Mouse (Mus musculus): ENCODE data around the gene Lingo3. TPM values are rescaled to one million over a fixed set of nuclear protein-coding genes. Genes with fewer than 3 reads are reported as not detected.

Lingo3 gene
- polyA plus RNA-seq, 1 experiment from 2014 or later, result not detected

DNA sequence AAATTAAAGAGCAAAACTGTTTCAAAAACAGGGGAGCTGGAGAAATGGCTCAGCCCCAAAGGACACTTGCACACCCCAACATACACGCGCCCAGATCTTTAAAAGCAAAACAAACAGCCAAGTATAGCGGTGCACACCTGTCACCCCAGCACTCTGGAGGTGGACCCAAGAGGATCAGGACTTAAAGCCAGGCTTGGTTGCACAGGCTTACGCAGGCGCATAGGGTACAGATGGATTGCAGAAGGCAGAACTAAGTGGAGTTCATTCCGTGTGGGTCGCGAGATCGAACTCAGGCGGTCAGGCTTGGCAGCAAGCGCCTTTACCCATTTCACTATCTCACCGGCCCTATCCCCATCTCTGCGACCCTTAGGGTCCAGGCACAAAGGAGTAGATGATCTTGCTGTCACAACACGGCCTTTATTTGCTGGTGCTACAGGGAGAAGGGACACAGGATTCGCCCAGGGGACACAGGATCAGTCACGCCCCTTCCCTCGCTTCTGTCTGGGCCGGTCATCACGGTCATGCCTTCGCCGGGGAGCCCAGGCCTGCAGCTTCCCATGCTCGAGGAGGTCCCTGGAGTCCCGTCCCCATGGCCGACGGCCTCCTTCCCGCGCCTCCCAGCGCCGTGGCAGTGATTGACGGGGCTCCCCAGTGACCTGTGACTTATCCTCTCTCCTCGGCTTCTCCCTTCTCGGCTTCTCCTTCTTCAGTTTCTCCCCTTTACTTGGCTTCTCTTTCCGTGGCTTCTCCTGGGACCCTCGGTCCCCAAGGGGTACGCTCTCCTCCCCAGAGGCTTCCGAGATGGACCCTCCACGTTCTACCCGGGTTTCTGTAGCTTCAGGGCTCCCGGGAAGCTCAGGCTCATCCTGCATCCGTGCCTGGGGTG lies 35.5 kb downstream of the Lingo3 start:
- Histone ChIP-seq H3K27ac (replicated peaks) (no peak overlapping the region), H3K4me2 (peak overlapping the region; percentile 39), H3K4me1 (replicated peaks) (peaks cover 51% of the 10 kb centered on the region), H3K36me3 (replicated peaks) (peaks cover 21% of the 10 kb centered on the region), H3K4me3 (replicated peaks) (0 out of 2 replicates have a peak overlapping the region, but pooled peaks have one; percentile 1), H3K27me3 (peaks cover 74% of the 10 kb centered on the region), H3K9me3 (replicated peaks) (no peaks in the 10 kb centered on the region), H3K9ac (no peak overlapping the region)
- ATAC-seq (ENCODE audit: insufficient read depth), result no peak
- 18% methylated on average over 40 of the region's 40 CpGs for WGBS (ENCODE audit: insufficient replicate concordance)

DNA sequence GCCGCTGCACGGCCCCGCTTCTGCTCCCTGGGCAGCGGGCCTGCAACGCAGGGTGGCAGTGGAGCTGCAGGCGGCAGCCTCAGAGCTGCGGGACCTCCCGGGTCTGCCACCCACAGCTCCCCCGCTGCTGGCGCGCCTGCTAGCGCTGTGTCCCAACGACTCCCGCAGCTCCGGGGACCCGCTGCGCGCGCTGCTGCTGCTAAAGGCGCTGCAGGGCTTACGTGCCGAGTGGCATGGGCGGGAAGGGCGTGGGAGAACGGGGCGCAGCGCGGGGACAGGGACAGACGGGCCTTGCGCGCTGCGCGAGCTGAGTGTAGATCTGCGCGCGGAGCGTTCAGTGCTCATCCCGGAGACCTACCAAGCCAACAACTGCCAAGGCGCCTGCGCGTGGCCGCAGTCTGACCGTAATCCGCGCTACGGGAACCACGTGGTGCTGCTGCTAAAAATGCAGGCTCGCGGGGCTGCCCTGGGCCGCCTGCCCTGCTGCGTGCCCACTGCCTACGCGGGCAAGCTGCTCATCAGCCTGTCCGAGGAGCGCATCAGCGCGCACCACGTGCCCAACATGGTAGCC lies 36.7 kb downstream of the Lingo3 start:
- no peaks in the 10 kb centered on the region for H3K9me3 ChIP-seq (replicated peaks)
- ATAC-seq (ENCODE audit: insufficient read depth), result peak; percentile 40
- peak overlapping the region; percentile 53 for H3K4me3 ChIP-seq (replicated peaks)
- peak overlapping the region; percentile 82 for H3K4me2 ChIP-seq
- peaks cover 51% of the 10 kb centered on the region for H3K4me1 ChIP-seq (replicated peaks)
- peak overlapping the region; percentile 47 for H3K9ac ChIP-seq
- H3K36me3 ChIP-seq (replicated peaks), result peaks cover 33% of the 10 kb centered on the region
- H3K27me3 ChIP-seq, result peaks cover 62% of the 10 kb centered on the region
- WGBS (ENCODE audit: insufficient replicate concordance), result under 1% methylated on average over 58 of the region's 58 CpGs
- peak overlapping the region; percentile 29 for H3K27ac ChIP-seq (replicated peaks)

DNA sequence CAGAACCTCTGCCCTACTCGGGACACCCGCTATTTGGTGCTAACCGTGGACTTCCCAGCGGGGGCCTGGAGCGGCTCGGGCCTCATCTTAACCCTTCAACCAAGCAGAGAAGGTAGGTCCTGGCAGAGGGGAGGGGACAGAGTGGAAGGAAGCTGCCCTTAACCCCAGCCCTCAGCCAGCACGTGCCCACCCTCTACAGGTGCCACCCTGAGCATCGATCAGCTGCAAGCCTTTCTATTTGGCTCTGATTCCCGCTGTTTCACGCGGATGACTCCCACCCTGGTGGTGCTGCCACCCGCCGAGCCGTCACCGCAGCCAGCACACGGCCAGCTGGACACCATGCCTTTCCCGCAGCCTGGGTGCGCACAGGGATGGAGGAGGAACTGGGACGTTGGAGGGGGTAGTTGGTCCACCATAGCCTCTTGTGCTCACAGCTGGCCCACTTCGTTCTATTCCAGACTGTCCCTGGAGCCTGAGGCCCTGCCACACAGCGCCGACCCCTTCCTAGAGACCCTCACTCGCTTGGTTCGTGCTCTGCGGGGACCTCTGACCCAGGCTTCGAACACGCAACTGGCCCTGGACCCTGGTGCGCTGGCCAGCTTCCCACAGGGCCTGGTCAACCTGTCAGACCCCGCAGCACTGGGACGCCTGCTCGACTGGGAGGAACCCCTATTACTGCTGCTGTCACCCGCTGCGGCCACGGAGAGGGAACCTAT lies 37.3 kb downstream of the Lingo3 start:
- Histone ChIP-seq H3K4me3 (replicated peaks) (peak overlapping the region; percentile 53), H3K36me3 (replicated peaks) (peaks cover 39% of the 10 kb centered on the region), H3K4me2 (peak overlapping the region; percentile 82), H3K27ac (replicated peaks) (peak overlapping the region; percentile 29; the same call in 1 of the 2 replicates), H3K9ac (peak overlapping the region; percentile 47; the same call in 1 of the 2 replicates), H3K27me3 (peaks cover 56% of the 10 kb centered on the region), H3K9me3 (replicated peaks) (no peaks in the 10 kb centered on the region), H3K4me1 (replicated peaks) (peaks cover 51% of the 10 kb centered on the region)
- WGBS (ENCODE audit: insufficient replicate concordance), result 51% methylated on average over 34 of the region's 34 CpGs
- peak; percentile 3; the same call in 1 of the 2 replicates for ATAC-seq (ENCODE audit: insufficient read depth)

DNA sequence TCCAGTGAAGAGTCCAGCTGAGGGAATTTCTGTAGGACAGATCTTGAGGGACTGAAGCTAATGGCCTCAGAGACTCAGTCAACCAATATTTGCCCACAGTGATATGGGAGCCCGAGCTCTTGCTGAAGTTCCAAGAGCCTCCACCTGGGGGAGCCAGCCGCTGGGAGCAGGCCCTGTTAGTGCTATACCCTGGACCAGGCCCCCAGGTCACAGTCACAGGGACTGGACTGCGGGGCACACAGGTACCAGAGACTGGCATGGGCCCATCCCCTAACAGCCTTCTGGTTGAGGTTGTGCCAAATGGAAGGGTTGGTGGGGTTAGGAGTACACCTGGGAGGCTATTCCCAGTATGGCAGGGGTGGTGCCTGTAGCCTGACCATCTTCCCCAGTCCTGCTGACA lies 37.9 kb downstream of the Lingo3 start:
- ATAC-seq (ENCODE audit: insufficient read depth), result peak; percentile 59
- no peak overlapping the region for H3K4me3 ChIP-seq (replicated peaks)
- peaks cover 50% of the 10 kb centered on the region for H3K27me3 ChIP-seq
- H3K4me1 ChIP-seq (replicated peaks), result peaks cover 51% of the 10 kb centered on the region
- no peak overlapping the region for H3K9ac ChIP-seq
- H3K27ac ChIP-seq (replicated peaks), result no peak overlapping the region
- no peaks in the 10 kb centered on the region for H3K9me3 ChIP-seq (replicated peaks)
- H3K4me2 ChIP-seq, result 0 out of 2 replicates have a peak overlapping the region, but pooled peaks have one; percentile 82
- 12% methylated on average over 3 of the region's 3 CpGs for WGBS (ENCODE audit: insufficient replicate concordance)
- peaks cover 45% of the 10 kb centered on the region for H3K36me3 ChIP-seq (replicated peaks)

DNA sequence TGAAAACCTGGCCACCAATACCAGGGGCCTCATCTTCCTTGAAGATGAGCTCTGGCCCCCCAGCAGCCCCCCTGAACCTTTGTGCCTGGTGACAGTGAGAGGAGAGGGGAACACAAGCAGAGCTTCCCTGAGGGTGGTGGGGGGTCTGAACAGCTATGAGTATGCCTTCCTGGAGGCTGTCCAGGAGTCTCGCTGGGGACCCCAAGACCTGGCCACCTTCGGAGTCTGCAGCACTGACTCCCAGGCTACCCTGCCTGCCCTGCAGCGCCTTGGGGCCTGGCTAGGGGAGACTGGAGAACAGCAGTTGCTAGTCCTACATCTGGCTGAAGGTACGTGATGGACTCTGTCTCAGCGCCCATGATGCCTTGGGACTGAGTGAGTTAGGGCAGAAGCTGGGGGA lies 38.5 kb downstream of the Lingo3 start:
- H3K4me1 ChIP-seq (replicated peaks), result peaks cover 54% of the 10 kb centered on the region
- H3K9me3 ChIP-seq (replicated peaks), result no peaks in the 10 kb centered on the region
- H3K36me3 ChIP-seq (replicated peaks), result peaks cover 48% of the 10 kb centered on the region
- peaks cover 44% of the 10 kb centered on the region for H3K27me3 ChIP-seq
- H3K27ac ChIP-seq (replicated peaks), result no peak overlapping the region; the same call in 1 of the 2 replicates
- no peak overlapping the region for H3K4me2 ChIP-seq
- no peak overlapping the region for H3K9ac ChIP-seq
- 77% methylated on average over 5 of the region's 5 CpGs for WGBS (ENCODE audit: insufficient replicate concordance)
- H3K4me3 ChIP-seq (replicated peaks), result no peak overlapping the region
- ATAC-seq (ENCODE audit: insufficient read depth), result no peak

DNA sequence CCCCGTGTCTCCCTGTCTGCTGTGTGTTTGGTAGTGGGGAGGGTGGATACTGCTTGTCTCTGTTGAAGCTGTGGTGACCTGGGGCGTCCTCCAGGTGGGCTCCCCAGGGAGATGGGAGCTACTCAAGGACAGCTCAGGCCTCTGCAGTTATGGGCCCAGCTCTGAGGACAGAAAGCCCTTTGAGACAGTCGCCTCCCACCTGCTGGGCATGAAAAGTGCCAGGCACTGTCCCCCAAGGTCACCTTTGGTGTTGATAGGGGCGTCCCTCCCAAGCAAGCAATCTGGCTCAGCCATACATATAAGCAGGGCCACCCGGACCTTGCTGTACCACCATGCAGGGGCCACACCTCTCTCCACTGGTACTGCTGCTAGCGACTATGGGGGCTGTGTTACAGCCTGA lies 38.9 kb downstream of the Lingo3 start, which contains the start of gene Amh:
TSS of gene Amh (plus strand) at position 328 of the 400 bp plus-strand sequence.
- no peaks in the 10 kb centered on the region for H3K9me3 ChIP-seq (replicated peaks)
- 60% methylated on average over 6 of the region's 6 CpGs for WGBS (ENCODE audit: insufficient replicate concordance)
- peaks cover 52% of the 10 kb centered on the region for H3K36me3 ChIP-seq (replicated peaks)
- no peak within 1 kb of the TSS for H3K4me3 ChIP-seq (replicated peaks)
- no peak within 1 kb of the TSS; the same call in 1 of the 2 replicates for H3K27ac ChIP-seq (replicated peaks)
- H3K27me3 ChIP-seq, result peaks cover 40% of the 10 kb centered on the region
- ATAC-seq (ENCODE audit: insufficient read depth), result no peak
- no peak within 1 kb of the TSS for H3K9ac ChIP-seq
- peaks cover 54% of the 10 kb centered on the region for H3K4me1 ChIP-seq (replicated peaks)
- 0 out of 2 replicates have a peak within 1 kb of the TSS, but pooled peaks have one; percentile 82 for H3K4me2 ChIP-seq

DNA sequence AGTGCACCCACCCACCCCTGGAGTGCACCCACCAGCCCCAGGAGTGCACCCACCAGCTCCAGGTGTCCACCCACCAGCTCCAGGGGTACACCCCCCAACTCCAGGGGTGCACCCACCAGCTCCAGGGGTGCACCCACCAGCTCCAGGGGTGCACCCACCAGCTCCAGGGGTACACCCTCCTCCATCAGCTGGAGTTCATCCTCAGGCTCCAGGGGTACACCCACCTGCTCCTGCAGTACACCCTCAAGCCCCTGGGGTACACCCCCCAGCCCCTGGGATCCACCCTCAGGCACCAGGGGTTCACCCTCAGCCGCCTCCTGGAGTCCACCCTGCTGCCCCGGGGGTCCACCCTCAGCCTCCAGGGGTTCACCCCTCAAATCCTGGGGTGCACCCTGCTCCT lies 39.5 kb downstream of the Lingo3 start:
- H3K36me3 ChIP-seq (replicated peaks), result peaks cover 53% of the 10 kb centered on the region
- no peak overlapping the region for H3K9ac ChIP-seq
- H3K27me3 ChIP-seq, result peaks cover 34% of the 10 kb centered on the region
- 97% methylated on average over 2 of the region's 2 CpGs for WGBS (ENCODE audit: insufficient replicate concordance)
- H3K4me1 ChIP-seq (replicated peaks), result peaks cover 59% of the 10 kb centered on the region
- no peak overlapping the region for H3K4me3 ChIP-seq (replicated peaks)
- H3K27ac ChIP-seq (replicated peaks), result no peak overlapping the region
- ATAC-seq (ENCODE audit: insufficient read depth), result no peak
- no peak overlapping the region for H3K4me2 ChIP-seq
- H3K9me3 ChIP-seq (replicated peaks), result no peaks in the 10 kb centered on the region

DNA sequence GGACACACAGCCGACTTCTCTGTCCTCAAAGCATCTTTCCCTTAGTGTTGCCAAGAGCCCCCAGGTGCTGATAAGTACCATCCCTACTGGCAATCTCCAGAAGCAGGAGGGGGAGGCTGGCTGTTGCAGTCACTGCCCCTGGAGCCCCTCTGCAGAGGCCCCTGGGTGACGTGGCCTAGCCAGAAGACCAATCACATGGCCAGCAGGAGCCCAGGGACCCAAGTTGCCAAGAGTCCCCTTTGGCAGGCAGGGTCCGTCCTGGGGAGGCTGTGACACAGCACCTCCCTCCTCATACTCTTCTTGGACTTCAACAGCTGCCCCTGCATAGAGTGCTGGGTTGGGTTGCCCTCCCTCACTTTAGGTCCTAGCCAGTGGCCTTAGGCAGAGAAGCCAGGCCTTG lies 40.8 kb downstream of the Lingo3 start:
- Histone ChIP-seq H3K27ac (replicated peaks) (no peak overlapping the region), H3K4me2 (no peak overlapping the region), H3K9me3 (replicated peaks) (no peaks in the 10 kb centered on the region), H3K36me3 (replicated peaks) (peaks cover 53% of the 10 kb centered on the region), H3K4me1 (replicated peaks) (peaks cover 50% of the 10 kb centered on the region), H3K4me3 (replicated peaks) (no peak overlapping the region), H3K27me3 (peaks cover 21% of the 10 kb centered on the region), H3K9ac (no peak overlapping the region)
- no peak for ATAC-seq (ENCODE audit: insufficient read depth)
- WGBS (ENCODE audit: insufficient replicate concordance), result 72% methylated on average over 3 of the region's 3 CpGs

DNA sequence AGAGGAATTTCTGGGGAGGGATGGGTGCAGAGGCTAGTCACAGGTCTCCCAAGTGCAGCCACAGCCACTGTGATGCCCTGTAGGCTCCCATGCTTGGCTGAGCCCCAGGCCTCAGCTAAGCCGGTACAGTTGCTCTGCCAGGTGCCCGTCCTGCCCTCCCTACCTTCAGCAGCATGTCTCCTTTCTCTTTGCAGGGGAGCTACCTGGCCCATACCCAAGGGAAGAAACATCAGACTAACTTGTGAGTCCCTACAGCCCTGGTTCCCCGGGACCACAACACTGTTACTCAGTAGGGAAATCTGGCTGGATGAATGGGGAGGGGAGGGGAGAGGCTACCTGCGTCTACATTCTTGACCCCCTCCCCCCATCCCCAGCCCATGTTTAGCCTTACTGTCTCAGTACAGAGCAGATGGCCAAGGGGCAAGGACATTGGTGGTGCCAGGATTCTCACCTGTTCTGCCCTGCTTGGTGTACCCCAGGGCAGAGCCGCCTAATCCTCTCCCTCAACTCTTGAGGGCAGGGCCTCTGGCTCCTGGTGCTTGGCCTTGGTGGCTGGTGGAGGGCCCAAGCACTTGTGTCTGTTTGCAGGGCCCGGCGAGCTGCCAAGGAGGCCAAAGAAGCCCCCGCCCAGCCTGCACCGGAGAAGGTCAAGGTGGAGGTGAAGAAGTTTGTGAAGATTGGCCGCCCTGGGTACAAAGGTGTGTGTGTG lies 41.5 kb downstream of the Lingo3 start:
- H3K9ac ChIP-seq, result no peak overlapping the region
- H3K36me3 ChIP-seq (replicated peaks), result peaks cover 53% of the 10 kb centered on the region
- peaks cover 45% of the 10 kb centered on the region for H3K4me1 ChIP-seq (replicated peaks)
- no peak overlapping the region for H3K4me2 ChIP-seq
- no peak overlapping the region for H3K27ac ChIP-seq (replicated peaks)
- no peak overlapping the region for H3K4me3 ChIP-seq (replicated peaks)
- H3K9me3 ChIP-seq (replicated peaks), result no peaks in the 10 kb centered on the region
- WGBS (ENCODE audit: insufficient replicate concordance), result 81% methylated on average over 10 of the region's 10 CpGs
- peaks cover 15% of the 10 kb centered on the region for H3K27me3 ChIP-seq
- no peak for ATAC-seq (ENCODE audit: insufficient read depth)

DNA sequence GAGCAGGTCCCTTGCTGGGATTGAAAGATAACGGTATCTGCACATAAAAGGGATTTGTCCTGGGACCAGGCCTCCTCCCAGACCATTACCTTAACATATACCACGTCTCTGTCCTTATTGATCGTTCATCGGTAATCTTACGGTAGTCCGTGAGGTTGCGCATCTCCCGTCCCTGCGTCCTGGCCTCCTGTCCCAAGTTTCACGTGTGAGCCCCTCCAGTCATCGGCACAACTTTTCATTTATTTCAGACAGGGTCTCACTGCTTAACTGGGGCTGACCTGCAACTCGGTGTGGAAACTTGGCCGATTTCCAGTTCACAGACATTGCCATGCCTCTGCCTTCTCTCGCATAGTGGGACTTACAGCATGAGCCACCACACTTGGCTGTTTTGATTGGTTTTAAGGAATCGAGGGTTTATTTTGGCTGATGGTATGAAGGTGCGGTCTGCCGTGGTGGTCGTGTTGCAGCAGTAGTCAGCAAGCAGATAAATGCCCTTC lies 44.7 kb downstream of the Lingo3 start:
- Histone ChIP-seq H3K4me1 (replicated peaks) (peaks cover 34% of the 10 kb centered on the region), H3K27ac (replicated peaks) (peak overlapping the region; percentile 98), H3K27me3 (no peaks in the 10 kb centered on the region), H3K4me3 (replicated peaks) (peak overlapping the region; percentile 84), H3K9ac (peak overlapping the region; percentile 92), H3K4me2 (peak overlapping the region; percentile 89), H3K9me3 (replicated peaks) (no peaks in the 10 kb centered on the region), H3K36me3 (replicated peaks) (peaks cover 68% of the 10 kb centered on the region)
- no peak for ATAC-seq (ENCODE audit: insufficient read depth)
- WGBS (ENCODE audit: insufficient replicate concordance), result under 1% methylated on average over 18 of the region's 18 CpGs

Measured in liver, embryonic 15.5 days (tissue).